Mouse (Mus musculus): Measurements from ENCODE around the gene Stk40.

- TF ChIP-seq CTCF (IDR thresholded peaks at IDR 0.05; ENCODE audit: control insufficient read depth, insufficient read depth, insufficient replicate concordance, low read depth, low read length) (no peak), POLR2A (IDR thresholded peaks at IDR 0.05; ENCODE audit: control insufficient read depth, low read depth, low read length) (no peak)
Observed at GRCm38 (mm10) chr4:126062856-126063255, 40.9 kb upstream of the Stk40 start.
